Mouse (Mus musculus): Measurements from ENCODE around the gene E2f3. TPM values are rescaled to one million over a fixed set of nuclear protein-coding genes. Genes with fewer than 3 reads are reported as not detected.

Gene E2f3
- 5.4 and 6.9 TPM in 2 replicates for polyA plus RNA-seq (2015; fragmentation: Nextera tagmentation; extraction: Ambion mirVana)

- Histone ChIP-seq H3K36me3 (0 out of 2 replicates have a peak, but pooled peaks cover 3% of the 10 kb centered on the region), H3K27me3 (no peaks in the 10 kb centered on the region), H3K4me3 (replicated peaks) (peak within 1 kb of the TSS; percentile 92), H3K4me2 (peak within 1 kb of the TSS; percentile 97), H3K27ac (peak within 1 kb of the TSS; percentile 93), H3K4me1 (replicated peaks) (peaks cover 49% of the 10 kb centered on the region), H3K9ac (peak within 1 kb of the TSS; percentile 98), H3K9me3 (replicated peaks) (no peaks in the 10 kb centered on the region)
- ATAC-seq (ENCODE audit: low read depth) = peak; percentile 96
- under 1% methylated on average over 45 of the region's 45 CpGs for WGBS (ENCODE audit: insufficient replicate concordance)
- DNase-seq = peak; percentile 99
These were observed at the start of gene E2f3 for GRCm38 (mm10) chr13:29985855-29986755. Gene E2f3, minus strand, starts transcription at chr13:29986063.

- DNase-seq (no peak), ATAC-seq (ENCODE audit: low read depth) (no peak)
- Histone ChIP-seq H3K27me3 (no peaks in the 10 kb centered on the region), H3K4me3 (replicated peaks) (no peak overlapping the region), H3K36me3 (no peaks in the 10 kb centered on the region), H3K4me2 (no peak overlapping the region), H3K4me1 (replicated peaks) (no peaks in the 10 kb centered on the region), H3K27ac (no peak overlapping the region), H3K9me3 (replicated peaks) (no peaks in the 10 kb centered on the region), H3K9ac (no peak overlapping the region)
- 66% methylated on average over 5 of the region's 5 CpGs for WGBS (ENCODE audit: insufficient replicate concordance)
These were observed 48.7 kb upstream of the E2f3 start for GRCm38 (mm10) chr13:30034540-30034939.

DNA sequence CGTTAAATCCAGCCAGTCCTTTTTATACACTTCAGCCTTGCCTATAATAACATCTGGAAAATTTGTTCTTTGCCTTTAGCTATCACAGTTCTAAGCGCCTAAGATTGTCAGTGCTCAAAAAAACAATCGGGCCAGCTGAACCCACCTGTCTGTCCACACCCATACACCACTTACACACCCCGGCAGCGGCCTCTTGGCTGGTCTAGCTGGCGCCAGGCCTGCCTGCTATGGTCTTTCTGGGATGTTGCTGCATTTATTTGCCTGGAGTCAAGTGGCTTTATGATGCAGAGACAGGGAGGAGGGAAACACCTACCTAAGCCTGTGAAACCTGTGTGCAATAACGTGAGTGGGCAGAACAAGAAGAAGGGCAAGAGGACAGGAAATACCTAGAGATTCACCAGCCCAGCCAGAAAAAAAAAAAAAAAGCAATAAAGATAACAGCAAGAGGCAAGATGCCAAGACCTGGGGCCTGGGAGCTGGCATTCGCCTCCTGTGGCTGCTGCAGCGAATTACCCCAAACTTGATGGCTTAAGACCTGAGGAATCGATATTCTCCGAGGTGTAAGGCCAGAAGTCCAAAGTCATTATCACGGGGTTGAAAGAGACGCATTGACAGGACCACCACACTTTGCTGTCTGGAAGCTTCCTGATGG lies 45.9 kb upstream of the E2f3 start:
- Histone ChIP-seq H3K27me3 (no peaks in the 10 kb centered on the region), H3K4me1 (replicated peaks) (no peaks in the 10 kb centered on the region), H3K4me2 (no peak overlapping the region), H3K27ac (no peak overlapping the region), H3K36me3 (no peaks in the 10 kb centered on the region), H3K9ac (no peak overlapping the region), H3K4me3 (replicated peaks) (no peak overlapping the region), H3K9me3 (replicated peaks) (no peaks in the 10 kb centered on the region)
- 70% methylated on average over 13 of the region's 13 CpGs for WGBS (ENCODE audit: insufficient replicate concordance)
- DNase-seq (no peak), ATAC-seq (ENCODE audit: low read depth) (no peak)

GRCm38 (mm10) chr13:30027841-30028240 lies 42.0 kb upstream of the E2f3 start:
- Histone ChIP-seq H3K4me2 (no peak overlapping the region), H3K9me3 (replicated peaks) (no peaks in the 10 kb centered on the region), H3K4me1 (replicated peaks) (no peaks in the 10 kb centered on the region), H3K36me3 (no peaks in the 10 kb centered on the region), H3K27ac (no peak overlapping the region), H3K9ac (no peak overlapping the region), H3K4me3 (replicated peaks) (no peak overlapping the region), H3K27me3 (no peaks in the 10 kb centered on the region)
- ATAC-seq (ENCODE audit: low read depth) = no peak
- WGBS (ENCODE audit: insufficient replicate concordance) = 69% methylated on average over 3 of the region's 3 CpGs
- no peak for DNase-seq

- ATAC-seq (ENCODE audit: low read depth) = no peak
- WGBS (ENCODE audit: insufficient replicate concordance) = 59% methylated on average over 2 of the region's 2 CpGs
- DNase-seq = no peak
- no peak overlapping the region for H3K4me2 ChIP-seq
- no peaks in the 10 kb centered on the region for H3K36me3 ChIP-seq
- no peak overlapping the region for H3K27ac ChIP-seq
- no peak overlapping the region for H3K4me3 ChIP-seq (replicated peaks)
- H3K9me3 ChIP-seq (replicated peaks) = no peaks in the 10 kb centered on the region
- H3K4me1 ChIP-seq (replicated peaks) = no peaks in the 10 kb centered on the region
- H3K9ac ChIP-seq = no peak overlapping the region
- H3K27me3 ChIP-seq = no peaks in the 10 kb centered on the region
These were observed 36.6 kb upstream of the E2f3 start for GRCm38 (mm10) chr13:30022487-30022886.

GRCm38 (mm10) chr13:30018573-30018972 lies 32.7 kb upstream of the E2f3 start:
- Histone ChIP-seq H3K4me3 (replicated peaks) (no peak overlapping the region), H3K9ac (no peak overlapping the region), H3K4me1 (replicated peaks) (no peaks in the 10 kb centered on the region), H3K27me3 (no peaks in the 10 kb centered on the region), H3K9me3 (replicated peaks) (no peaks in the 10 kb centered on the region), H3K27ac (no peak overlapping the region), H3K36me3 (no peaks in the 10 kb centered on the region), H3K4me2 (no peak overlapping the region)
- ATAC-seq (ENCODE audit: low read depth) = no peak
- DNase-seq = no peak
- WGBS (ENCODE audit: insufficient replicate concordance) = 50% methylated on average over 2 of the region's 2 CpGs

GRCm38 (mm10) chr13:30017611-30018010 lies 31.7 kb upstream of the E2f3 start:
- H3K4me3 ChIP-seq (replicated peaks) = no peak overlapping the region
- ATAC-seq (ENCODE audit: low read depth) = no peak
- no peak overlapping the region for H3K27ac ChIP-seq
- no peak overlapping the region for H3K4me2 ChIP-seq
- H3K9ac ChIP-seq = no peak overlapping the region
- no peaks in the 10 kb centered on the region for H3K36me3 ChIP-seq
- WGBS (ENCODE audit: insufficient replicate concordance) = 67% methylated on average over 7 of the region's 7 CpGs
- no peaks in the 10 kb centered on the region for H3K9me3 ChIP-seq (replicated peaks)
- DNase-seq = no peak
- H3K27me3 ChIP-seq = no peaks in the 10 kb centered on the region
- H3K4me1 ChIP-seq (replicated peaks) = no peaks in the 10 kb centered on the region

DNA sequence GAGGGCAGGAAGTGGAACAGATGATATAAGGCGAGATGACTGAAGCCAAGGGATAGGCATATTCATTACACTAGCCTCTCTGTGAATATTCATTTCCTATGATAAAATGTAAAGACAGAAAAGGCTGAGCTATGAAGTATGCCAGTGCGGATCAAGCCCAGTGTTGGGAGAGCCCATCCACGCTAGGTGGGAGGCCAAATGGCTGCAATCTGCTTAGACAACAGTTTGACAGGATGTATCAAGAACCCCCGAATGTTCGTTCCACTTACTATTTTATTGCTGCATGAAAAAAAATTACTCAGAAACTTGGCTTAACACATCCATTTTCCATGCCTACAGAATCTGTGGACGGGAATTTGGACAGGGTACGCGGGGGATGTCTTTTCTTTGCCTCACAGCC lies 28.7 kb upstream of the E2f3 start:
- Histone ChIP-seq H3K36me3 (no peaks in the 10 kb centered on the region), H3K4me2 (no peak overlapping the region), H3K27me3 (no peaks in the 10 kb centered on the region), H3K9me3 (replicated peaks) (no peaks in the 10 kb centered on the region), H3K4me1 (replicated peaks) (no peaks in the 10 kb centered on the region), H3K9ac (no peak overlapping the region), H3K4me3 (replicated peaks) (no peak overlapping the region), H3K27ac (no peak overlapping the region)
- DNase-seq (no peak), ATAC-seq (ENCODE audit: low read depth) (no peak)
- 73% methylated on average over 8 of the region's 8 CpGs for WGBS (ENCODE audit: insufficient replicate concordance)

- H3K4me1 ChIP-seq (replicated peaks) = no peaks in the 10 kb centered on the region
- ATAC-seq (ENCODE audit: low read depth) = no peak
These were observed 26.4 kb upstream of the E2f3 start for GRCm38 (mm10) chr13:30012226-30012625.

DNA sequence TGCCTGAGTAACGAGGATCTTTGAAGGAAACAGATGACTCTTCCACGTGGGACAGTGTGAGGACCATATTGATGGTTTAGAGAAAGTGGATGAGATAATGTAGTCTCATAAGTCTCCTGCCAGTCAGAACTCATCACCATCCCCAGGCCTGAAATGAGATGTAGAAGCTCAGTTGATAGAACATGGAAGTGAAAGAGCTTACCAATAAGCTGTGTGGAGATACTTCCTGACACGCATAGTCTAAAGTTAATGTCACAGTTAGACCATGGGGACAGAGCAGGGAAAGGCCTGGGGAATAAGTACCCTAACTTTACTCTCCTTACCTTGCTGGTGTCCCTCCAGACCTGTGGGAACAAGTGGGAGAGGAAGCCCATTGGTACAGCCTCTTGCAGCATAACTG lies 22.9 kb upstream of the E2f3 start:
- DNase-seq (no peak), ATAC-seq (ENCODE audit: low read depth) (no peak)
- Histone ChIP-seq H3K9me3 (replicated peaks) (no peaks in the 10 kb centered on the region), H3K27ac (no peak overlapping the region), H3K27me3 (0 out of 2 replicates have a peak, but pooled peaks cover 3% of the 10 kb centered on the region), H3K4me1 (replicated peaks) (no peaks in the 10 kb centered on the region), H3K4me3 (replicated peaks) (no peak overlapping the region), H3K9ac (no peak overlapping the region), H3K36me3 (no peaks in the 10 kb centered on the region), H3K4me2 (no peak overlapping the region)
- WGBS (ENCODE audit: insufficient replicate concordance) = 51% methylated on average over 3 of the region's 3 CpGs

More at GRCm38 (mm10) chr13:30012226-30012625, 26.4 kb upstream of the E2f3 start:
- no peak overlapping the region for H3K4me2 ChIP-seq
- no peaks in the 10 kb centered on the region for H3K9me3 ChIP-seq (replicated peaks)
- WGBS (ENCODE audit: insufficient replicate concordance) = 71% methylated on average over 6 of the region's 6 CpGs
- no peak for DNase-seq
- H3K27ac ChIP-seq = no peak overlapping the region
- H3K9ac ChIP-seq = no peak overlapping the region
- H3K36me3 ChIP-seq = no peaks in the 10 kb centered on the region
- H3K27me3 ChIP-seq = no peaks in the 10 kb centered on the region
- no peak overlapping the region for H3K4me3 ChIP-seq (replicated peaks)

DNA sequence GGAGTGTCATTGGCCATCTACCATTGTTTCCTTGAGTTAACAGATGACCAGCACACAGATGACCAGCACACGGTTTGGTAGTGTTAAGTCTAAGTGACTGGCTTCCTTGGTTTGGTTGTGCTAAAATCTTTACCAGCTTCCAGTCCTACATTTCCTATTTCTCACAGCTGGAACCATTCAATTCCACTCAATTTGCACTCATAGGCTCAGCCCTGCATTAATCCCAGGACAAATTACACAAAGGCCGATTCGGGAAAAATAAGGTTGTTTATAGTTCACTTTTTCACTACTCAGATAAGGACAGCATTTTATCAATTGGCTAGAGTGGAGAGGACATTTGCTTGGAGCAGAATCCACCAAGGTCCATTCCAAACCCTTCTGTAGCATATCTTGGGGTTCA lies 19.6 kb upstream of the E2f3 start:
- H3K27ac ChIP-seq = no peak overlapping the region
- no peak overlapping the region for H3K4me2 ChIP-seq
- DNase-seq (no peak), ATAC-seq (ENCODE audit: low read depth) (no peak)
- no peaks in the 10 kb centered on the region for H3K4me1 ChIP-seq (replicated peaks)
- H3K9ac ChIP-seq = no peak overlapping the region
- no peak overlapping the region for H3K4me3 ChIP-seq (replicated peaks)
- H3K36me3 ChIP-seq = no peaks in the 10 kb centered on the region
- no peaks in the 10 kb centered on the region for H3K9me3 ChIP-seq (replicated peaks)
- WGBS (ENCODE audit: insufficient replicate concordance) = 69% methylated on average over 3 of the region's 3 CpGs
- 0 out of 2 replicates have a peak, but pooled peaks cover 3% of the 10 kb centered on the region for H3K27me3 ChIP-seq

All from liver, embryonic 13.5 days (tissue).